Mouse (Mus musculus): ENCODE data around the gene Foxn3.
A peak's percentile ranks its signal among the peaks of the same experiment; 100 is the strongest.

Foxn3 gene

GRCm38 (mm10) chr12:99262066-99262599 lies 301.2 kb downstream of the Foxn3 start:
- DNase-seq (ENCODE audit: low read depth, low spot score) = no peak

- peak; percentile 17 for DNase-seq (ENCODE audit: low read depth, low spot score)
These were observed 303.2 kb downstream of the Foxn3 start for GRCm38 (mm10) chr12:99260171-99260570.

GRCm38 (mm10) chr12:99257570-99257969 lies 305.8 kb downstream of the Foxn3 start:
- no peak for DNase-seq (ENCODE audit: low read depth, low spot score)

GRCm38 (mm10) chr12:99256997-99257396 lies 306.4 kb downstream of the Foxn3 start:
- DNase-seq (ENCODE audit: low read depth, low spot score) = no peak

- no peak for DNase-seq (ENCODE audit: low read depth, low spot score)
These were observed 306.9 kb downstream of the Foxn3 start for GRCm38 (mm10) chr12:99256463-99256862.

- DNase-seq (ENCODE audit: low read depth, low spot score) = no peak
These were observed 308.9 kb downstream of the Foxn3 start for GRCm38 (mm10) chr12:99254436-99254835.

- DNase-seq (ENCODE audit: low read depth, low spot score) = no peak
These were observed 309.8 kb downstream of the Foxn3 start for GRCm38 (mm10) chr12:99253562-99253961.

- DNase-seq (ENCODE audit: low read depth, low spot score) = no peak
These were observed 314.8 kb downstream of the Foxn3 start for GRCm38 (mm10) chr12:99248606-99249005.

- no peak for DNase-seq (ENCODE audit: low read depth, low spot score)
These were observed 315.4 kb downstream of the Foxn3 start for GRCm38 (mm10) chr12:99247939-99248338.

- DNase-seq (ENCODE audit: low read depth, low spot score) = no peak
These were observed 316.2 kb downstream of the Foxn3 start for GRCm38 (mm10) chr12:99246984-99247746.

- DNase-seq (ENCODE audit: low read depth, low spot score) = no peak
These were observed 318.7 kb downstream of the Foxn3 start for GRCm38 (mm10) chr12:99244673-99245072.

- DNase-seq (ENCODE audit: low read depth, low spot score) = no peak
These were observed 319.1 kb downstream of the Foxn3 start for GRCm38 (mm10) chr12:99244264-99244663.

GRCm38 (mm10) chr12:99243316-99243715 lies 320.1 kb downstream of the Foxn3 start:
- DNase-seq (ENCODE audit: low read depth, low spot score) = no peak

GRCm38 (mm10) chr12:99240185-99240726 lies 323.1 kb downstream of the Foxn3 start:
- DNase-seq (ENCODE audit: low read depth, low spot score) = no peak

GRCm38 (mm10) chr12:99239735-99240134 lies 323.6 kb downstream of the Foxn3 start:
- DNase-seq (ENCODE audit: low read depth, low spot score) = no peak

- DNase-seq (ENCODE audit: low read depth, low spot score) = no peak
These were observed 325.9 kb downstream of the Foxn3 start for GRCm38 (mm10) chr12:99237497-99237896.

GRCm38 (mm10) chr12:99234346-99234745 lies 329.0 kb downstream of the Foxn3 start:
- DNase-seq (ENCODE audit: low read depth, low spot score) = no peak

GRCm38 (mm10) chr12:99233386-99233785 lies 330.0 kb downstream of the Foxn3 start:
- no peak for DNase-seq (ENCODE audit: low read depth, low spot score)

- DNase-seq (ENCODE audit: low read depth, low spot score) = no peak
These were observed 330.9 kb downstream of the Foxn3 start for GRCm38 (mm10) chr12:99232478-99232877.

- DNase-seq (ENCODE audit: low read depth, low spot score) = no peak
These were observed 332.1 kb downstream of the Foxn3 start for GRCm38 (mm10) chr12:99231321-99231720.

GRCm38 (mm10) chr12:99230783-99231048 lies 332.7 kb downstream of the Foxn3 start:
- no peak for DNase-seq (ENCODE audit: low read depth, low spot score)

GRCm38 (mm10) chr12:99229973-99230782 lies 333.2 kb downstream of the Foxn3 start:
- peak; percentile 24 for DNase-seq (ENCODE audit: low read depth, low spot score)
